Mouse (Mus musculus): ENCODE data around the gene Defb38. TPM values are rescaled to one million over a fixed set of nuclear protein-coding genes. Genes with fewer than 3 reads are reported as not detected.

Gene Defb38
- polyA plus RNA-seq (2017; shearing (Covaris generic)), result not detected

DNA sequence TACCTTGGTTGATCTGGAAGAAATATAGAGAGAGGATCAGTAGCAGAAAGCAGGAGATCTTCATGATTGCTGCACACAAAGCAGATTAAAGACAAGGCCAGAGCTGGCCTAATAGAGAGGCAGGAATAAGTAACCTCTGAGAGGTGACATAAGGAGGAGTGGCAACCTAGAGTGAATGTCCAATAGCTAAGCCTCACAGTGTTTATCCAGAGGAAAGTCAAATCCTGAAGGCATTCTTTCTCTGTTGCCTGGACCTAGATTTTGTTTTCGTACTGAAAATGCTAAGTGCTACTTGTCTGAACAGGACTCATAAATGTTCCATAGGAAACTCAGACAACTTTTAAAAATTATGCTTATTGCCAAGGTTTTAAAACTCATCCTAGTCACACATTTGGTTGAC, at the start of gene Defb38:
Defb38 (minus strand) TSS at position 101 of the 400 bp plus-strand sequence.
- no peak for ATAC-seq

DNA sequence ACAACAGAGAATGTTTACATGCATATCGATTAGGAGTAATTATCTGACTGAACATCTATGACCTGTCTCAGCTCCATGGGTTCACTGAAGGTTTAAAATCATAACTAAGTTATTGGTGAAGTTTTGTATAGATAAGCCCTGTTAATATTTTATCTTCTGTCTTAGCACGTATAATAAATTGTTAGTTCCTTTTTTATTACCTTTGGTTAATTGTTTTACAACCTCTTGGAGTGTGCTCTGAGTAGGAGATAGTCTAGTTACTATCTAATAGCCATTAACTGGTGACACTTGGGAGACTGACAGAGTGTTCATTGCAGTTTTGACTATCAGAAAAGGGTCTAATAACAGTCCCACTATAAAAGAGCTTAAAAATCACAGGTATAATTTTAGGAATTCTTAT, 39.6 kb upstream of the Defb38 start:
- ATAC-seq, result no peak

DNA sequence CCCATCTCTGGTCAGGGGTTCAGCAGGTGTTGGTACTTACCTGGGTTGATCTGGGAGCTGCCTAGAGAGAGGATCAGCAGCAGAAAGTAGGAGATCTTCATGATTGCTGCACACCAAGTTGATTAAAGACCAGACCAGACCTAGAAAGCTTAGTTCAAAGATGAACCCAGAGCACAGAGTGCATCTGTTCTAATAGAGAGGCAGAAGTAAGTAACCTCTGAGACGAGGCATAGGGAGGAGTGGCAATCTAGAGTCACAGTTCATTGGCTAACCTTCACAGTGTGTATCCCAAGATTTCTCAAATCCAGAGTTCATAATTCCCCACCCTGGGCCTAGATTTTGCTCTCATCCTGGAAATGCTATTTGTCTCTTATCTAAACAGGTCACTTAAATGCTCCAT, 38.3 kb upstream of the Defb38 start, which contains the start of gene Defb39:
Defb39 (minus strand) TSS at position 101 of the 400 bp plus-strand sequence.
- no peak for ATAC-seq

DNA sequence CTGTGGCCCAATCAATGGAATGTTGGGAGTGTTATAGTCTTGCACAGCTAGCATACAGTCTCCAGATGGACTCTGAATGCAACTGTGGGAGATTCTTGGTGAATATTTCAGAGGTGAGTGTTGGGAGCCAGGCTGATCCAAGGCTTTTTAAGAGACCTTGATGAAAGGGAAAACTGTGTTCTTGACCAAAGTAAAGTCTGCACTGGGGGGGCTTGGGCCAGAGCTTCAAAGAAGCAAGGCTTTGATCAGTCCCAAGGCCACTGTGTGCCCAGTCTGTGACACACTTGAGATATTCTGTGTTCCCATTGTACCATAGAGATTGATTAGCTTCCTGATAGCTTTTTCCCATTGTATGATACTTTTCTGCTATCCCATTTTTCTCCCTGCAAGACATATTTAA, 36.5 kb upstream of the Defb38 start:
- ATAC-seq, result no peak

DNA sequence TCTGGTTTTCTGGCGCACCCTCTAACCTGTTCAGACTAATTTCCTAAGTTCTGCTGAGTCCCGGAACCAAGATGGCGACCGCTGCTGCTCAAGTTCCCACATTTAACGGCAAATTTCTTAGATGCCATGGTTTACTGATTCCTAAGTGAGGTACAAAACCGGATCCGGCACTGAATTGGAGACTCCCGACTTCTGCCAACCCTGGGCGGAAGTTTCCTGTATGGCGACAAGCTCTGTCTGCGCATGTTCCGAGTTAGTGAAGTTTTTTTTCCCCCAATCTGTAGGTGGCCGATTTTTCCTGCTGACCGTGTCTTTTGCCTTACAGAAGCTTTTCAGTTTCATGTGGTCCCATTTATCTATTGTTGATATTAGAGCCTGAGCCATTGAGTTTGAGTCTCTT, 18.9 kb upstream of the Defb38 start:
- no peak for ATAC-seq

Other genes starting within 250 kb of the Defb38 start
- gene Defb40, start 48.3 kb downstream of the Defb38 start, polyA plus RNA-seq (2017; shearing (Covaris generic)), result not detected
- not detected for gene Defb37, start 35.5 kb downstream of the Defb38 start, polyA plus RNA-seq (2017; shearing (Covaris generic))
- not detected for gene Defb39, start 38.2 kb upstream of the Defb38 start, polyA plus RNA-seq (2017; shearing (Covaris generic))
- gene Defb12, start 88.3 kb upstream of the Defb38 start, polyA plus RNA-seq (2017; shearing (Covaris generic)), result not detected
- not detected for gene Defb34, start 97.2 kb upstream of the Defb38 start, polyA plus RNA-seq (2017; shearing (Covaris generic))
- gene Gm45826, start 114.2 kb upstream of the Defb38 start, polyA plus RNA-seq (2017; shearing (Covaris generic)), result not detected
- not detected for gene Defb14, start 167.8 kb upstream of the Defb38 start, polyA plus RNA-seq (2017; shearing (Covaris generic))
- gene Defb4, start 172.1 kb upstream of the Defb38 start, polyA plus RNA-seq (2017; shearing (Covaris generic)), result not detected
- not detected for gene Defb6, start 198.9 kb upstream of the Defb38 start, polyA plus RNA-seq (2017; shearing (Covaris generic))
- not detected for gene Defb46, start 213.3 kb upstream of the Defb38 start, polyA plus RNA-seq (2017; shearing (Covaris generic))
- not detected for gene Defb5, start 221.0 kb upstream of the Defb38 start, polyA plus RNA-seq (2017; shearing (Covaris generic))